Mouse (Mus musculus): ENCODE measurements around the gene Adprhl1.

DNA sequence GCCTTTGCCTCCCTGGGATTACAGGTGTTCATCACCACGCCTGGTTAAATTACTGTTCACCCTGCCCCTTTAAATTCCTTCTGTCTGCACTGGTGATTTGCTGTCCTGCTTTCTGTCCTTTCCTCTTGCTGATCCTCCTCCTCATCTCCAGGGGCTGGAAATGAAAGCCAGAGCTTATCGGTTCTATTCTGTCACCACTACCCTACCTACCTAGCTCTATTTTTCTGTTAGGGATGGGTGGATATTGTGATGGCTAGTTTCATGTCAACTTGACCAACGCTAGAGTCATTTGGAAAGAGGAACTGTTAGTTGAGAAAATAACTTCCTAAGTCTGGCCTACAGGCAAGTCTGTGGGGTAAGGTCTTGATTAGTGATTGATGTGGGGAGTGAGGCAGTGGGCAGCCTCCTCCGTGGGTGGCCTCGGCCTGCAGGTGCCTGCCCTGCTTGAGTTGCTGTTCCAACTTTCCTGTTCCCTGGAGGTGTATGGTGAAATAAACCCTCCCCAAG is 23.0 kb upstream of the Adprhl1 start:
- TF ChIP-seq CTCF (IDR thresholded peaks at IDR 0.05; ENCODE audit: insufficient read depth, low read length): no peak
- TF ChIP-seq POLR2A (IDR thresholded peaks at IDR 0.05; ENCODE audit: borderline replicate concordance, extremely low read depth, low read depth, low read length): no peak

Measured in lung, adult 2 months (tissue).